Mouse (Mus musculus) midbrain, postnatal 0 days (tissue): ENCODE measurements around the gene Kbtbd4. TPM values are rescaled to one million over a fixed set of nuclear protein-coding genes. Genes with fewer than 3 reads are reported as not detected.
A peak's percentile ranks its signal among the peaks of the same experiment; 100 is the strongest.

ENCODE experiments used
- ATAC-seq: fragments of 200-750 bp; cut with Nextera tagmentation; 2 replicates; pipeline ENCODE4 v1.8.0; 2017; ENCODE audit warnings: moderate number of reproducible peaks, mild to moderate bottlenecking, moderate TSS enrichment, moderate library complexity; ENCODE audit not compliant: low FRiP score
- DNase-seq: peaks from one replicate; pipeline ENCODE4 v3.0.0-alpha.2; 2015; ENCODE audit warnings: low spot score
- H3K27ac ChIP-seq: fragments of 300-500 bp; sonication (generic); 2 replicates; pipeline ENCODE4 v1.5.1; 2014; ENCODE audit warnings: low read depth, mild to moderate bottlenecking, low read length, mixed read lengths
- H3K27me3 ChIP-seq: fragments of 300-500 bp; sonication (generic); 2 replicates; pipeline ENCODE4 v1.6.1; 2014; ENCODE audit warnings: low read length, control low read depth, mixed read lengths; ENCODE audit not compliant: insufficient read depth
- H3K36me3 ChIP-seq: fragments of 300-500 bp; sonication (generic); 2 replicates; pipeline ENCODE4 v1.6.1; 2014; ENCODE audit warnings: low read length, control low read depth, mixed read lengths; ENCODE audit not compliant: insufficient read depth
- H3K4me1 ChIP-seq: fragments of 300-500 bp; sonication (generic); 2 replicates; pipeline ENCODE4 v1.6.1; 2014; ENCODE audit warnings: mild to moderate bottlenecking, control low read depth, antibody characterized with exemption, low read length, mixed read lengths; ENCODE audit not compliant: insufficient read depth
- H3K4me2 ChIP-seq: fragments of 300-500 bp; sonication (generic); 2 replicates; pipeline ENCODE4 v1.6.1; 2014; ENCODE audit warnings: low read depth, mild to moderate bottlenecking, low read length, mixed read lengths; ENCODE audit not compliant: poor library complexity, severe bottlenecking
- H3K4me3 ChIP-seq: fragments of 300-500 bp; sonication (generic); 2 replicates; pipeline ENCODE4 v1.5.1; 2014; ENCODE audit warnings: low read depth, mild to moderate bottlenecking, low read length, moderate library complexity
- H3K9ac ChIP-seq: fragments of 300-500 bp; sonication (generic); replicated peaks from 2 replicates; pipeline ENCODE4 v1.6.1; 2014; ENCODE audit warnings: mild to moderate bottlenecking, low read length, moderate library complexity, mixed read lengths; ENCODE audit not compliant: poor library complexity, severe bottlenecking
- H3K9me3 ChIP-seq: fragments of 300-500 bp; sonication (generic); 2 replicates; pipeline ENCODE4 v1.6.1; 2016; ENCODE audit warnings: low read length, control low read depth
- CTCF ChIP-seq: IDR thresholded peaks from 2 replicates; pipeline ENCODE4 v1.5.1; 2016; ENCODE audit warnings: antibody characterized with exemption, mild to moderate bottlenecking
- WGBS: fragments of 180-500 bp; shearing (Covaris S2); extraction: QIAGEN DNeasy Blood & Tissue Kit; methylation state at CpG from one replicate; pipeline ENCODE4 v1.1.7; 2014; 5-methylcytosine and 5-hydroxymethylcytosine counted together
- polyA plus RNA-seq: library from polyadenylated mRNA; unstranded; fragments of >200 nt; fragmentation: Nextera tagmentation; extraction: Ambion mirVana; gene quantifications from 2 replicates; pipeline ENCODE4 v1.2.1, GENCODE M21; 2015
- total RNA-seq: library from RNA; depleted of rRNA; stranded (reverse); fragments of >200 nt; gene quantifications from 2 replicates; pipeline ENCODE4 v1.2.3, GENCODE M21; 2014

The Kbtbd4 gene
- total and polyA plus RNA-seq, 2 experiments from 2014 or later, result 47.7 to 60.0 TPM

DNA sequence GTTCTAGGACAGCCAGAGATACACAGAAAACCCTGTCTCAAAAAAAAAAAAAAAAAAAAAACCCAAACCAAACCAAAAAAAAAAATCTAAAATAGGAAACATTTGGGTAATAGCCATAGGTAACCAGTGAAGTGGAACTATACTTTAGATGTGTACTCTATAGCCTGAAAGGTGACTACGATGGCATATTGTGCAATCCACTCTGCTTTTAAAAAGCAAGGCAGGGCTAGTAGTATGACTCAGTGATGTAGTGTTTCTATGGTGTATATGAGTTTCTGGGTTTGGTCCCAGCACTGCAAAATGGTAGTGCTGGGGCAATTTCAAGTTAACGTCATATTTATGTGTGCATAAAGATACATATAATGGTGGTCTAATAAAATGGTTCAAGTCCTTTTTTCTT, 2.2 kb downstream of the Kbtbd4 start:
- no peak for TF ChIP-seq CTCF
- Histone ChIP-seq H3K27me3 (no peaks in the 10 kb centered on the region), H3K9me3 (no peaks in the 10 kb centered on the region), H3K4me3 (no peak overlapping the region), H3K36me3 (peaks cover 38% of the 10 kb centered on the region), H3K9ac (no peak overlapping the region), H3K27ac (no peak overlapping the region), H3K4me2 (no peak overlapping the region), H3K4me1 (0 out of 2 replicates have a peak, but pooled peaks cover 2% of the 10 kb centered on the region)
- no peak for ATAC-seq
- DNase-seq, result no peak
- 99% methylated on average over 2 of the region's 2 CpGs for WGBS

- Histone ChIP-seq H3K27me3 (no peaks in the 10 kb centered on the region), H3K36me3 (peaks cover 46% of the 10 kb centered on the region), H3K4me1 (peaks cover 2% of the 10 kb centered on the region; the same call in 1 of the 2 replicates), H3K27ac (no peak overlapping the region), H3K9ac (no peak overlapping the region), H3K4me2 (no peak overlapping the region), H3K9me3 (no peaks in the 10 kb centered on the region), H3K4me3 (no peak overlapping the region)
- DNase-seq (no peak), ATAC-seq (no peak)
- WGBS, result 88% methylated on average over 1 of the region's 1 CpGs
- TF ChIP-seq CTCF, result no peak
Observed at GRCm38 (mm10) chr2:90910861-90911260, 6.3 kb downstream of the Kbtbd4 start.

GRCm38 (mm10) chr2:90911668-90912067, 7.1 kb downstream of the Kbtbd4 start:
- no peak overlapping the region for H3K4me2 ChIP-seq
- ATAC-seq, result no peak
- peaks cover 7% of the 10 kb centered on the region; the same call in 1 of the 2 replicates for H3K4me1 ChIP-seq
- TF ChIP-seq CTCF, result no peak
- WGBS, result 75% methylated on average over 1 of the region's 1 CpGs
- peaks cover 42% of the 10 kb centered on the region for H3K36me3 ChIP-seq
- no peaks in the 10 kb centered on the region for H3K27me3 ChIP-seq
- no peaks in the 10 kb centered on the region for H3K9me3 ChIP-seq
- no peak for DNase-seq
- no peak overlapping the region for H3K4me3 ChIP-seq
- no peak overlapping the region for H3K9ac ChIP-seq
- H3K27ac ChIP-seq, result no peak overlapping the region

GRCm38 (mm10) chr2:90913671-90914070, 9.1 kb downstream of the Kbtbd4 start:
- H3K4me2 ChIP-seq, result no peak overlapping the region
- ATAC-seq, result no peak
- no peaks in the 10 kb centered on the region for H3K9me3 ChIP-seq
- WGBS, result 74% methylated on average over 2 of the region's 2 CpGs
- TF ChIP-seq CTCF, result no peak
- H3K27me3 ChIP-seq, result no peaks in the 10 kb centered on the region
- no peak overlapping the region for H3K27ac ChIP-seq
- peaks cover 35% of the 10 kb centered on the region for H3K36me3 ChIP-seq
- H3K4me3 ChIP-seq, result no peak overlapping the region
- peaks cover 7% of the 10 kb centered on the region; the same call in 1 of the 2 replicates for H3K4me1 ChIP-seq
- peak; percentile 64 for DNase-seq
- H3K9ac ChIP-seq, result no peak overlapping the region

DNA sequence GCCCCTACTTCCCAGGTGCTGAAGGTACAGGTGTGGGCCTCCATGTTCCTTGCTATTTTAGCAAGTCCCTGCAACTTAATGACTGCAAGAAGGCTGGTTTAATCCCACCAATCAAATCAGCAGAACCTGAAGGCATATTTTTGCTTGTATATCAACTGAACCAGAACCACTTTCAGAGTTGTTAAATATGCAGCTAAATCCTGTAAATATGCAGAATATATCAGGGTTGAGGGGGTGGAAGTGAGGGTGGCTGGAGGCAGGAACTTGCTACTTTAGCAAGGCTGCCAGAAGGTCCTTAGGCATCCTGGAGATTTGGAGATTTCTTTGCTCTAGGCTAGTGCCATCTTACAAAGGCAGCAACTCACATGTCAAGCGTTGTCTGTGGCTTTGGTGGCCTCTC, 11.0 kb downstream of the Kbtbd4 start:
- H3K27ac ChIP-seq, result no peak overlapping the region
- H3K4me3 ChIP-seq, result no peak overlapping the region
- H3K36me3 ChIP-seq, result peaks cover 20% of the 10 kb centered on the region
- no peaks in the 10 kb centered on the region for H3K27me3 ChIP-seq
- 36% methylated on average over 1 of the region's 1 CpGs for WGBS
- DNase-seq (no peak), ATAC-seq (no peak)
- no peak for TF ChIP-seq CTCF
- no peaks in the 10 kb centered on the region for H3K9me3 ChIP-seq
- peaks cover 7% of the 10 kb centered on the region; the same call in 1 of the 2 replicates for H3K4me1 ChIP-seq
- H3K9ac ChIP-seq, result peak overlapping the region; percentile 36
- H3K4me2 ChIP-seq, result peak overlapping the region; percentile 10; the same call in 1 of the 2 replicates

GRCm38 (mm10) chr2:90916560-90917232, 12.2 kb downstream of the Kbtbd4 start:
- 23% methylated on average over 7 of the region's 7 CpGs for WGBS
- H3K4me2 ChIP-seq, result peak overlapping the region; percentile 85
- peak overlapping the region; percentile 91 for H3K27ac ChIP-seq
- H3K36me3 ChIP-seq, result peaks cover 9% of the 10 kb centered on the region
- peak; percentile 18 for DNase-seq
- TF ChIP-seq CTCF, result no peak; the same call in 1 of the 2 replicates
- H3K9me3 ChIP-seq, result no peaks in the 10 kb centered on the region
- no peaks in the 10 kb centered on the region for H3K27me3 ChIP-seq
- peak overlapping the region; percentile 61 for H3K4me3 ChIP-seq
- H3K4me1 ChIP-seq, result peaks cover 7% of the 10 kb centered on the region; the same call in 1 of the 2 replicates
- H3K9ac ChIP-seq, result peak overlapping the region; percentile 89
- ATAC-seq, result no peak; the same call in 1 of the 2 replicates
